Mouse (Mus musculus) G1E (cell line): ENCODE measurements around the gene Tbrg1.

Experiments used
- CTCF ChIP-seq: IDR thresholded peaks from 2 replicates; pipeline ENCODE4 v1.5.1; 2012; ENCODE audit warnings: low read depth, low read length, inconsistent platforms, mixed read lengths
- GATA1 ChIP-seq: IDR thresholded peaks from 2 replicates; pipeline ENCODE4 v1.6.1; 2012; ENCODE audit warnings: borderline replicate concordance, low read length, inconsistent platforms, mixed read lengths
- POLR2AphosphoS5 ChIP-seq: IDR thresholded peaks from 2 replicates; pipeline ENCODE4 v1.6.1; 2012; ENCODE audit warnings: low read depth, low read length, inconsistent platforms; ENCODE audit not compliant: insufficient replicate concordance
- TAL1 ChIP-seq: conservative IDR thresholded peaks from 2 replicates; pipeline ENCODE4 v1.6.1; 2012; ENCODE audit warnings: low read depth, low read length, inconsistent platforms, mixed read lengths

GRCm38 (mm10) chr9:37669678-37670077 lies 12.6 kb upstream of the Tbrg1 start:
- TF ChIP-seq CTCF (no peak), POLR2AphosphoS5 (no peak), GATA1 (no peak), TAL1 (no peak)
